Mouse (Mus musculus) adrenal gland, postnatal 36 days (tissue): Measurements from ENCODE around the gene Olfr430. TPM values are rescaled to one million over a fixed set of nuclear protein-coding genes. Genes with fewer than 3 reads are reported as not detected.
"Not testable (repeated sequence)": the region's sequence is repeated elsewhere in the genome, so short reads cannot be mapped to it uniquely, and the experiment has no call there.

Experiments used
- DNase-seq, 2 experiments: peaks; one replicate each; pipeline ENCODE4 v3.0.0; 2021; ENCODE audit warnings: mixed read lengths in 1 of 2
- long read RNA-seq, 2 experiments: library from polyadenylated mRNA; stranded (forward); transcript quantifications; one replicate each; pipeline ENCODE4 v2.0.0; 2021; ENCODE audit warnings: borderline sequencing depth in 2 of 2
- total RNA-seq, 2 experiments: library from RNA; stranded (reverse); gene quantifications; 2 replicates each; pipeline ENCODE4 v1.2.3; 2021

Olfr430 gene
- not detected for total RNA-seq
- long read RNA-seq, experiment 1, result 0 reads
- long read RNA-seq, experiment 2, result 0 reads

GRCm38 (mm10) chr1:174066305-174066704, at the start of gene Olfr430:
TSS of gene Olfr430 (plus strand) at chr1:174066605.
- DNase-seq, result no peak

GRCm38 (mm10) chr1:174031698-174032097, 34.7 kb upstream of the Olfr430 start, which contains the start of gene Ifi205:
TSS of gene Ifi205 (minus strand) at chr1:174031810.
- DNase-seq, result no peak

DNA sequence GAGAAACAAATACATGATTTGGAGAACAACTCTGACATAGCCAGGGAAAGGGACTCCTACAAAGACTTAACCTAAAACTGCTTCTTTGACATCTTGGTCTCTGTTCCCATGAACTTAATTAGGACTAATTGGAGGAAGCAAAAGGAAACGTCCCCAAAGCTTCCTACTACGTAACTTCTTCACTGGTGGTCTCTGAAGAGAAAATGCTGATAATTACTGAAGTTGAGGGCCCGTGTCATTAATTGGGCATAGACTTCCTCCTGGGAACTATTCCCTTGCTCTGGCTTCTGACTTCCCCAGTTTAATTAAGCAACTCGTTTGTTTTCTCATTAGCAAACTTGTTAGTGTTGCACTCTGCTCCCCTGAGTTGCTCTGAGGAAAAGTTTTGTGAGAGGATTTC, 30.6 kb upstream of the Olfr430 start:
- DNase-seq, result no peak

DNA sequence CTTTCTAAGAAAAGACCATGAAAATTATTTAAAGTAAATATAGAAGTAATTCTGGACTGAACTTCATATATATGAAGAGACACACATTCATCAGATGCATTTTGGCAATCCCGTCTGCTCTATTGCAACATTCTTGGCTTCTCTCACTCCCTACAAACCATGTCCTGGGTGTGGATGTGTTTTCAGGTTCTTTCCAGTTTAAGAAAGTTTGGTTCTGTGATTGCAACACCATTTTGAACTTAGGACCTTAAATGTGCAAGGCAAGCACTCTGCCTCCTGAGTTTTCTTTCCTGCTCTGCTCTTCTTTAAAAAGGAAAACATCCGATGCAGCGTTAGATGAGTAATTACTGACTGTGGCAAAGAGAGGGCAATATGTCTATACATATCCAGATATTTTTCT, 27.9 kb upstream of the Olfr430 start:
- no peak for DNase-seq

- DNase-seq, result peak in 1 of 2 experiments; percentile 59
Observed at GRCm38 (mm10) chr1:174040523-174041177, 25.8 kb upstream of the Olfr430 start, which contains the start of gene Olfr433. TSS of gene Olfr433 (plus strand) at chr1:174040705.

DNA sequence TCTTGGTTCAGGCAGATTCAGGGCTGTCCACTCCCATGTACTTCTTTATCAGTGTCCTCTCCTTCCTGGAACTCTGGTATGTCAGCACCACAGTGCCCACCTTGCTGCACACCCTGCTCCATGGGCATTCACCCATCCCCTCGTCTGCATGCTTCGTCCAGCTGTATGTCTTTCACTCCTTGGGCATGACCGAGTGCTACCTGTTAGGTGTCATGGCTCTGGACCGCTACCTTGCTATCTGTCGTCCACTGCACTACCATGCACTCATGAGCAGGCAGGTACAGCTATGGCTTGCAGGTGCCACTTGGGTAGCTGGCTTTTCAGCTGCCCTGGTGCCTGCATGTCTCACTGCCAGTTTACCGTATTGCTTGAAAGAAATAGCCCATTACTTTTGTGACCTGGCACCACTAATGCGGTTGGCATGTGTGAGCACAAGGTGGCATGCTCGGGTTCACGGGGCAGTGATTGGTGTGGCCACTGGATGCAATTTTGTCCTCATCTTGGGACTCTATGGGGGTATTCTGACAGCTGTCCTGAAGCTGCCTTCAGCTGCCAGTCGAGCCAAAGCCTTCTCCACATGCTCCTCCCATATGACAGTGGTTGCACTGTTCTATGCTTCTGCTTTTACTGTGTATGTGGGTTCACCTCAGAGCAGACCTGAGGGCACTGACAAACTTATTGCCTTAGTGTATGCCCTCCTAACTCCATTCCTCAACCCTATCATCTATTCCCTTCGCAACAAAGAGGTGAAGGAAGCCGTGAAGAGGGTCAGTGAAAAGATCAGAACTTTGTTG, 24.1 kb upstream of the Olfr430 start:
- DNase-seq, result not testable (repeated sequence)

DNA sequence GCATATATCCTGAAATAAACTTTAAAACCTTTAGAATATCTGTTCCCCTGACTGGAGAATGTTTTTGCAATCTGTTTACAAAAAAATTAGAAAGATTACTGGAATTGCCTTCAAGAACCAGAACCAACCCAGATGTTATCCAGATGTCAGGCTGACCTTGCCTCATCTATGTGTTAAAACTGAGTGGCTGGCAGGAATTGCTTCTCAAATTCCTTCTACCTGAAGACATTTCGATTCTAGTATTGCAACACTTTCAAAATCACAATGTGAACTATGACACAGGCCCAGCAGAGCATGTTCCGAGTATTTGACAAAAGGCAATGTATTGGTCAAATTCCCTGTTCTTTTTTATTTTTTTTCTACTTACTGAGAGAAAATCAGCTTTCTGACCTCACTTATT, 22.0 kb upstream of the Olfr430 start:
- no peak for DNase-seq

DNA sequence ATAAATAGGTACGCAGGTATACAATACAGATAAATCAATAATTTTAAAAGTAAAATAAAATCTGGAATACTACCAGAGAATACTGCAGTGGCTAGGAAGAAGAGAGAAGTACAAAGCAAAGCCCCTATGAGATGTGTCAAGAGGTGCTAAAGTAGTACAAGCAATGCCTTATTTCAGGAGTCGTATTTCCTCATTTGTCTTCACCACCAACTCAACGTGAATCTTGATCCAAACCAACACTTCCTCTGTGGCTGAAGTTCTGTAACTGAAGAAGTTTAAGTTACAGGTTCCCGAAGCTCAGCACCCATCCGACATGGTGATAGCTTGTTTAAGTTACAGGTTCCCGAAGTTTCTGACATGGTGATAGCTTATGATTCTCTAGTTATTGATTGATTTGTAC, 18.2 kb upstream of the Olfr430 start:
- not testable (repeated sequence) for DNase-seq

- no peak for DNase-seq
Observed at GRCm38 (mm10) chr1:174048893-174049292, 17.5 kb upstream of the Olfr430 start, which contains the start of gene Olfr432. TSS of gene Olfr432 (plus strand) at chr1:174049205.

GRCm38 (mm10) chr1:174049357-174049756, 17.0 kb upstream of the Olfr430 start:
- not testable (repeated sequence) for DNase-seq

- DNase-seq, result no peak
Observed at GRCm38 (mm10) chr1:174050532-174050931, 15.9 kb upstream of the Olfr430 start.

- DNase-seq, result no peak
Observed at GRCm38 (mm10) chr1:174051515-174051914, 14.9 kb upstream of the Olfr430 start.

- no peak for DNase-seq
Observed at GRCm38 (mm10) chr1:174051931-174052536, 14.4 kb upstream of the Olfr430 start.

- peak in 1 of 2 experiments; percentile 5 for DNase-seq
Observed at GRCm38 (mm10) chr1:174052981-174053380, 13.4 kb upstream of the Olfr430 start.

GRCm38 (mm10) chr1:174055248-174055647, 11.2 kb upstream of the Olfr430 start:
- DNase-seq, result no peak

- DNase-seq, result no peak
Observed at GRCm38 (mm10) chr1:174084031-174084430, 17.6 kb downstream of the Olfr430 start, which contains the start of gene Olfr429. TSS of gene Olfr429 (plus strand) at chr1:174084331.

DNA sequence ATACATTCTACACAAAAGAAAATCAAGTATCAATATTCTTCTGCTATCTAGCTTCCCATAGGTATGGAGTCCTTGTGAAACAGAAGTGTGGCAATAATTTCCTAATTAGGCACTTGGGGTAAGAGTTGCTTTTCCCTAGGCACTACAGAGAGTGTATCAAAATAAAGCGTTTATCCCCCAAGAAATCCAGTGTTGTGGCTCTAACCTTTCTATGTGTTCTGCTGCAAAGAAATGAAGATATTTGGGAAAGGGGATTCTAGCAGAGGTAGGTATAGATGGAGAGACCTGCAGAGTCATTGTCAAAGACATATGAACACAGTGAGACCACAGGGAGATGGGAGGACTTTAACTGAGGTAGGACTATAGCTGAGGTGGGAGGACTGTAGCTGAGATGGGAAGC, 30.2 kb downstream of the Olfr430 start, which contains the start of gene Olfr427:
Olfr427 (plus strand) TSS at position 301 of the 400 bp plus-strand sequence.
- no peak for DNase-seq

DNA sequence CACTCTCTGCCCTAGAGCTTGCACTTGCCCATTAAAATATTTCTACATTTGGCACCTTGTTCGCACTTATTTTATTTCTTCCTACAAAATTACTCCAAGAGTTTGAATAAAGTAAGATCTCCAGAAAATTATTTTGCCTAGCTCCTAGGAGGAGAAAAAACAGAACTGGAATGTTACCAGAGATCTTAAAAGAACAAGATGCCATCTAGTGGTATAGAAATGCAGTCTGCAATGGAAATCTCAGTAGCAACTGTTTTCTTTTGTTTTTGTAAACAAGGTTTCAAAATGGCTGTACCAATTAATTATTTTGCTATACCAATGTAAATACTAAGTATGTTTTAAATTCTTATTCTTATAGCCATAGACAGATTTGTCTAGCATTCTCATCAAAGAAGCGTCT, 37.3 kb downstream of the Olfr430 start:
- no peak for DNase-seq

GRCm38 (mm10) chr1:174121062-174121461, 54.7 kb downstream of the Olfr430 start, which contains the start of gene Olfr231:
TSS of gene Olfr231 (minus strand) at chr1:174121162.
- no peak for DNase-seq
